Comparison of ENCODE assay signal across 8 mouse cellular contexts in genomic region chr8:88520985-88521527, GRCm38 (mm10). TPM values are rescaled to one million over a fixed set of nuclear protein-coding genes. Genes with fewer than 3 reads are reported as not detected.
A peak's percentile ranks its signal among the peaks of the same experiment; 100 is the strongest.
DNase-seq lines count a peak whose midpoint lies in the region; ATAC-seq lines count a peak whose summit lies in the region.

Gene Nkd1, plus strand, starts transcription at chr8:88521354.

- peak within 1 kb of the TSS; percentile 96 for H3K4me2 ChIP-seq in hindbrain, embryonic 16.5 days (ENCODE audit: low read length)

- H3K27ac ChIP-seq in hindbrain, embryonic 16.5 days (ENCODE audit: low read depth, low read length), result peak within 1 kb of the TSS; percentile 77

- H3K9ac ChIP-seq in hindbrain, embryonic 16.5 days (ENCODE audit: low read depth, low read length), result peak within 1 kb of the TSS; percentile 87

- WGBS in hindbrain, embryonic 16.5 days, result under 1% methylated on average over 37 of the region's 67 CpGs

- ATAC-seq in hindbrain, embryonic 16.5 days, result peak; percentile 92
- peak; percentile 65 for ATAC-seq in megakaryocyte, adult 5-6 weeks (ENCODE audit: poor library complexity, severe bottlenecking)

- peak; percentile 55 for DNase-seq in WW6 (ENCODE audit: low read depth, low spot score)
- DNase-seq in cerebellum, postnatal 36 days, result peak; percentile 78 to 90
- DNase-seq in gastrocnemius, adult 8-10 months (ENCODE audit: low spot score in 2 of 2), result peak; percentile 33 to 58
- peak; percentile 38 to 64 for DNase-seq in left cerebral cortex, adult 8-10 months (ENCODE audit: low spot score in 2 of 2)
- peak; percentile 90 to 92 for DNase-seq in right cerebral cortex, postnatal 10 days (ENCODE audit: low spot score in 2 of 2)
- peak; percentile 78 for DNase-seq in urinary bladder, postnatal 25 days (ENCODE audit: low spot score)

- no peaks in the 10 kb centered on the region for H3K9me3 ChIP-seq in hindbrain, embryonic 16.5 days (ENCODE audit: control insufficient read depth, low read length)

- H3K4me1 ChIP-seq in hindbrain, embryonic 16.5 days (ENCODE audit: control insufficient read depth, insufficient read depth, low read depth, low read length), result peaks cover 24% of the 10 kb centered on the region

- no peaks in the 10 kb centered on the region for H3K36me3 ChIP-seq in hindbrain, embryonic 16.5 days (ENCODE audit: control insufficient read depth, insufficient read depth, low read length)

- H3K4me3 ChIP-seq in hindbrain, embryonic 16.5 days (ENCODE audit: low read length), result peak within 1 kb of the TSS; percentile 84

- no peaks in the 10 kb centered on the region; the same call in none of the 2 replicates for H3K27me3 ChIP-seq in hindbrain, embryonic 16.5 days (replicated peaks; ENCODE audit: control insufficient read depth, insufficient read depth, low read length)

RNA-seq across cellular contexts. Expression of gene Nkd1, which starts in this region (rescaled TPM):
- 1 to 10 TPM in 3 of 4 experiments, under 1 TPM in 1; 0.97 to 1.5 (median 1.4) TPM for total RNA-seq in gastrocnemius, adult 8-10 months (2022)
- 45.8 and 63.0 TPM in 2 replicates for polyA plus RNA-seq in hindbrain, embryonic 16.5 days (2015; fragmentation: Nextera tagmentation; extraction: Ambion mirVana)
- 10 to 100 TPM; 11.1 to 15.6 (median 14.6) TPM for total RNA-seq in left cerebral cortex, adult 8-10 months (2022)
- not detected in 2 replicates for total RNA-seq in megakaryocyte, adult 5-6 weeks (2015)
- total RNA-seq in megakaryocyte, adult 5-6 weeks (2017), result 0.07 TPM in 1 of 2 replicates, not detected in the other

Comparison
In these comparisons a context has a peak if more than half of its experiments do, and no peak if none do; other contexts are left out.
1. Peak in every context shown above with its lines: DNase-seq, ATAC-seq, H3K4me3 ChIP-seq and H3K27ac ChIP-seq.
2. RNA of gene Nkd1 (total RNA-seq): 11.1 to 15.6 TPM in left cerebral cortex, adult 8-10 months; 0.97 to 1.5 TPM in gastrocnemius, adult 8-10 months and 0.07 TPM in megakaryocyte, adult 5-6 weeks; every median in the first group is over 4 times any median in the second.
3. Peak in ATAC-seq in megakaryocyte, adult 5-6 weeks; RNA of the gene not detected or under 1 TPM.